Mouse (Mus musculus): ENCODE measurements around the gene Ppp1cc.
"Not testable (repeated sequence)": the region's sequence is repeated elsewhere in the genome, so short reads cannot be mapped to it uniquely, and the experiment has no call there.

Gene Ppp1cc

DNA sequence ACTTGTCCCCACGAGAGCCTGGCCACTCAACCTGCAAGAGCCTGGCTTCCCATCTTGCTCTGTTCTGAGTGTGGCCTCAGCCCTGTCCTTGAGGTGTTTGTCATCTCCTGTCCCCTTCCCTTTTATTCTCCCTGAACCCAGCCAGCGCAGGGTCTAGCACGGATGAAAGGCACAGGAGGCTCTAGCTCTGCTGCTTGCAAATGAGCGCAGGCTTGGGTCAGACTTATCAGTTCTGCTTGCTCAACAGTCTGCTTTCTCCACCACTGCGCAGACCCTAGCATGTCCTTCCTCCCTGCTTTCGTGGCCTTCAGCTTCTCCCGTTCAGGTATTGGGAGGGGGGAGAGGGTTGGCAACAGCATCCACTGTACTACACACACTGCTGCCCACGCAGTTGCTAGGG lies 54.0 kb downstream of the Ppp1cc start:
- no peak for DNase-seq (ENCODE audit: low spot score in 2 of 2)

DNA sequence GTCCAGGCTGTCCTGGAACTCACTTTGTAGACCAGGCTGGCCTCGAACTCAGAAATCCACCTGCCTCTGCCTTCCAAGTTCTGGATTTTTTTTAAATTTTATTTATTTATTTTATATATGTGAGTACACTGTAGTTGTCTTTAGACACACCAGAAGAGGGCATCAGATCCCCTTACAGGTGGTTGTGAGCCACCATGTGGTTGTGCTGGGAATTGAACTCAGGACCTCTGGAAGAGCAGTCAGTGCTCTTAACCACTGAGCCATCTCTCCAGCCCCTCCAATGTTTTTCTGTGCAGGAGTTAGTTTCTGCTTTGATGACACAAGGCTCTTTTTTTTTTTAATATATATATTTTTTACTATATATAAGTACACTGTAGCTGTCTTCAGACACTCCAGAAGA lies 54.7 kb downstream of the Ppp1cc start:
- not testable (repeated sequence) for DNase-seq (ENCODE audit: low spot score in 2 of 2)

DNA sequence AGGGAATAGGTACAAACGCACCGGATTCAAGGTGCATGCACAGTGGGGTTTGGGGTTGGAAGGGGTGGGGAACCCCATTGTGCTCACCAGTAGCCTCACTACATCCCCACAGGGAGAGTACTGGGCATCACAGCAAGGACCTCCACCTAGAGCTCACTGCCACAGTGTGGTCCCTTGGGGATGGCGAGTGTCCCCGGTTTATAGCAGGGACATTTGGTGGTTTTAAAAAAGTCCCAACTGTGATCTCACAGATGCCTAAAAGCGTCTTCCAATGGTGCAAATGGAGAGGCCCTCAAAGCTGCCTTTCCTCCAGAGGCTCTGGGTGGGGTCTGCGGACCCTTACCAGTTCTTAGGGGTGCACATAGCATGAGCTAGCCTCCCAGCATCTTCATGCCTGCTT lies 55.8 kb downstream of the Ppp1cc start:
- DNase-seq (ENCODE audit: low spot score in 2 of 2) = no peak

DNA sequence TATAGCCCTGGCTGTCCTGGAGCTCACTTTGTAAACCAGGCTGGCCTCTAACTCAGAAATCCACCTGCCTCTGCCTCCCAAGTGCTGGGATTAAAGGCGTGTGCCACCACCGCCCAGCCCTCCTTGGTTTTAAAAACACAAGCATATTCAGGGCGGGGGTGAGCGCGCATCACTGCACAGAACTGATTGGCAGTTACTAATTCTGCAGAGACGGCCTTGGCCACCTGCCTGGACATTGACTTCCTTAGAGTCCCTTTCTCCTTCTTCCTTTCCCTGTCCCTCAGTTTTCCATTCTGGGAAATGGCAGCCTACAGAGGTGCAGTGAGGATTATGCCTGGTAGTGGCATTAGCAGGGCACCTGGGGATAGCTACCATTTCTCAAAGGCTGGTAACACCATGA lies 59.6 kb downstream of the Ppp1cc start:
- DNase-seq (ENCODE audit: low spot score in 2 of 2) = no peak

DNA sequence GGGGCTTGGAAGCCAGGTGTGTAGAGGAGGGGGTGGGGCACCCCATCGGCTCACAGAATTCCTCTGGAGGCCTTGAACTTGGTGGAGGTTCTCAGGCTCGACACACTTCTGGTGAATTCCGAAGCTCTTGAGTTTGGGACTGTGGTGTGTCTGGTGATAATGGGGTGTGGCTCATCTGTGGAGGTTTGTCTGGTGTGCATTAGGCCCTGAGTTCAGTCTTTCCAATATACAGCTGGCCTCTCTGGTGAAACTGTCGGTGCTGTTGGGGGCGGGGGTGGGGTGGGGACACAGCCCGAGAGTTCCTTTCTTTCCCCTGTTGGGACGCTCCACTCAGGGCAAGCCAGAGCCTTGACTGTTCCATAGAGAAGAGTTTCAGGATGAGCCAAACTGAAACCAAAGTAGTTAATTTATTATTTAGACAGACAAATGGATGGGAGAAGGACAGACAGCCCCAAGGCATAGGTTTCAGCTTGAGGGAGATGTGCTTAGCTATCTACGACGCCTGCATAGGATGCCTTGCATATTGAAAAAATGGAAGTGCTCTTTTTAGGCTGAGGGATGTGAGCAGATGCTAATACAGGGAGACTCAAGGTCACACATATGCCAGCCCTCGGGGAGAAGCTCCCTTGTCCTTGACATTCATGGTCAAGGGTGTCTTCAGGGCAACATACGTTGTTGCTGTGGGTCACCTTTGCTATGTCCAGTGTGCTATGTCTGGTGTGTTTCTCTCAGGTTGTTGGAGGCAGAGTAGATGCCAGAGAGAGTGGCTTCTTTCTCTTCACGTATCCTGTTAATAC lies 60.2 kb downstream of the Ppp1cc start:
- DNase-seq (ENCODE audit: low spot score in 2 of 2) = no peak

DNA sequence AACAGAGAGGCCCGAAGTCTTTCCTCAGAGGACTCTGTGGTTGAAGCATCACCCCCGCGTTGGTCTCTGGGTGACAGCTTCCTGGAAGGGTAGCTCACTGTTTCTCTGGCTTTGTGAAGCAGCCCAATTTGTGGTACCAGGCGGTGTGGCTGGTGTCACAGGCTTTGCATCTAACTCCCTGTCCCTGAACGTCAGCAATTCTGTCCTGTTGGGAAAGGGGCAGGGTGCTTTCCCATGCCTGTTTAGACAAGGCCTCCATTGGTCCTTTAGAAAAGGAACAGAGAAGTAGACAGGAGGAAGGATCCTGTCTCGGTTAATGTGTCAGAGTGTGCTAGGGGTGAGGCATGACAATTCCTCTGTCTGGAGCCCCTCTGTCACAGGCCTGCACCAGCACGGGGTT lies 60.9 kb downstream of the Ppp1cc start:
- no peak for DNase-seq (ENCODE audit: low spot score in 2 of 2)

DNA sequence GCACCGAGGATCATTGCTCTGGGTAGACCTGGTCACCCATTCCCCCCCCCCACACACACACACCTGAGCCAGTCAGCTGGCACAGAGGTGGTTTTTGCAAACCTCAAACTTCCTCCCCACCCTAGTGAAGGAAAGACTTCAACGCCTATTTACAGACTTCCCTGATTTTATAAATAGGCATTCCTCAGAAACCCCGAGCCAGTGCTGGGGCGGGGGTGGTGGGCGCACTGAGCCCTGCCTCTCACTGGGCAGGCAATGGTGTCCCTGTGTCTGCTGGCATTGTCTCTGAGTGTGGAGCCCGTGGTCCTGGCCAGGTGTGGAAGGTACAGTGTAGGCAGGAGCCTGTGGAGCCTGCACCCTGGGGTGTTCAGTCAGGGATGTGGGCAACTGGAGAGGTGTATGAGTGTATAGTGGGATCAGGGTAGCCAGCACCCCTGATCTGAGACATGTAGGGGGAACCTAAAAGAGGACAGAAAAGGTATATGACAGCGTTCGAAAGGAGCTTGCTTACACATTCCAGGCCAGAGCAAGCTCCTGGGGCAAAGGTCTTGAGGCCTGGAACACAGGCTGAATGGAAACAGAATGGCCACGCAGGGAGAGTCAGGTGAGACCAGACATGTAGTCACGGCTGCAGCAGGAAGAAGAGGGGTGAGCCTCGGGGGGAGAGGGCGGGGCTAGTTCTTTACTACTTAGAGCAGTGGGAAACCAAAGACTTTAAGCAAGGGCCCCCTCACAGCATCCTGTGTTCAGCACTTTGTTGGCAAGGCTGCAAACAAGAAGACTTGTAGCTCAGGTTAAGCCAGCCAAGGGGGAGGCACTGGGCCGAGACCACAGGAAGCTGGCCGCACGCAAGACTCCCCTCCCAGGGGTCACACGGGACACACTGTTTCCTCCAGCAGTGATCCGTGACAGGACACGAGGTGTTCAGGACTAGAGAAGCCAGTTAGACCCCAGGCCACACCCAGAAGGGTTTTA lies 61.9 kb downstream of the Ppp1cc start:
- no peak for DNase-seq (ENCODE audit: low spot score in 2 of 2)

DNA sequence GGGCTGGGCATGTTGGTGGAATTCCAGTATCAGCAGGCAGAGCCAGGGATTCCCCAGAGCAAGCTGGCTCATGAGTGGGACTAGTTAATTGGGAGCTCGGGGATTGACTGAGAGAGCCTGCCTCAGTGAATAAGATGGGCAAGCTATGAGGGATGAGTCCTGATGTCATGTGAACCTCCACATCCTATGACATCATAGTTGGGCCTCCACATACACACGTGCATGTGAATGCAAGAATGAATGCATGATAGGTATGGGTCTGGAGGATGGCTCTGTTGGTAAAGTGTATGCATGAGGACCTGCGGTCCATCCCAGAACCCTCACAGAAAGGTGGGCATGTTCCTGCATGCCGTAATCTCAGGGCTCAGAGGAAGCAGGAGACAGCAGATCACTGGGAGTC lies 63.0 kb downstream of the Ppp1cc start:
- no peak for DNase-seq (ENCODE audit: low spot score in 2 of 2)

DNA sequence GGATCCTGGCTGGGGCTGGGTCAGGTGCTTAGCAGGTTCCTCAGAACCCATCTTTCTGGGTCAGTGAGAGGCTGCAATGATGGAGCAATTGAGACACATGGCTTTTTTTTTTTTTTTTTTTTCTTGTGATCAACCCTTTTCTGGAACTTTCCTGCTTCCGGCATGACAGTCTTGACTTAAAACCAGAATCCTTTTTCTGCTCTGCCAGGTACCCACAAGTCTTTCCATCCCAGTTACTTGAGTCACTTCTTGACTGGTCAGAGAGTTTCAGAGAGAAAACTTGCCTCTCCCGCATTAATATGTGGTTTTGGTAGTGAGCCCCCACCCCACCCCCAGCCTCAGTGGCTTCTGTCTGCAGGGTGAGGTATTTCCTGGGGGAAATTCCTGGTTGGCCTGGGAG lies 66.2 kb downstream of the Ppp1cc start:
- no peak for DNase-seq (ENCODE audit: low spot score in 2 of 2)

Measured in urinary bladder, adult 18-20 months (tissue).